Mouse (Mus musculus) cortical plate, adult 2 months (tissue): Measurements from ENCODE around the gene Stk24.

Experiments
- CTCF ChIP-seq: fragments of 200-500 bp; IDR thresholded peaks from 2 replicates; pipeline ENCODE4 v1.5.1; 2011; ENCODE audit warnings: mild to moderate bottlenecking, control low read depth, low read length; ENCODE audit not compliant: insufficient read depth; ENCODE audit errors: extremely low read depth
- POLR2A ChIP-seq: fragments of 200-500 bp; IDR thresholded peaks from 2 replicates; pipeline ENCODE4 v1.6.1; 2011; ENCODE audit warnings: mild to moderate bottlenecking, low read length, control low read depth; ENCODE audit not compliant: insufficient read depth; ENCODE audit errors: extremely low read depth

GRCm38 (mm10) chr14:121248346-121248745 is 131.5 kb downstream of the Stk24 start:
- TF ChIP-seq CTCF (no peak), POLR2A (no peak)
